Mouse (Mus musculus) limb, embryonic 13.5 days (tissue): ENCODE results near the gene Olfr476. TPM values are rescaled to one million over a fixed set of nuclear protein-coding genes. Genes with fewer than 3 reads are reported as not detected.
"Not testable (repeated sequence)": the region's sequence is repeated elsewhere in the genome, so short reads cannot be mapped to it uniquely, and the experiment has no call there.

ENCODE experiments used
- ATAC-seq: fragments of 200-750 bp; cut with Nextera tagmentation; 2 replicates; pipeline ENCODE4 v1.8.0; 2017; ENCODE audit warnings: low read depth, moderate number of reproducible peaks, moderate TSS enrichment; ENCODE audit not compliant: low FRiP score
- H3K27ac ChIP-seq: fragments of 300-500 bp; sonication (generic); 2 replicates; pipeline ENCODE4 v1.5.1; 2015; ENCODE audit warnings: inconsistent platforms, mild to moderate bottlenecking, moderate library complexity
- H3K27me3 ChIP-seq: fragments of 300-500 bp; sonication (generic); 2 replicates; pipeline ENCODE4 v1.6.1; 2015; ENCODE audit warnings: mild to moderate bottlenecking, inconsistent platforms
- H3K36me3 ChIP-seq: fragments of 300-500 bp; sonication (generic); 2 replicates; pipeline ENCODE4 v1.6.1; 2015; ENCODE audit warnings: inconsistent platforms, mild to moderate bottlenecking, moderate library complexity
- H3K4me1 ChIP-seq: fragments of 300-500 bp; sonication (generic); 2 replicates; pipeline ENCODE4 v1.6.1; 2015; ENCODE audit warnings: inconsistent platforms
- H3K4me2 ChIP-seq: fragments of 300-500 bp; sonication (generic); replicated peaks from 2 replicates; pipeline ENCODE4 v1.6.1; 2015; ENCODE audit warnings: inconsistent platforms, mild to moderate bottlenecking, moderate library complexity
- H3K4me3 ChIP-seq: fragments of 300-500 bp; sonication (generic); 2 replicates; pipeline ENCODE4 v1.5.1; 2015; ENCODE audit warnings: moderate library complexity, mild to moderate bottlenecking, inconsistent platforms
- H3K9ac ChIP-seq: fragments of 300-500 bp; sonication (generic); 2 replicates; pipeline ENCODE4 v1.6.1; 2015; ENCODE audit warnings: mild to moderate bottlenecking, inconsistent platforms
- H3K9me3 ChIP-seq: fragments of 300-500 bp; sonication (generic); 2 replicates; pipeline ENCODE4 v1.6.1; 2016; ENCODE audit warnings: inconsistent platforms
- WGBS: fragments of 180-500 bp; shearing (Covaris S2); methylation state at CpG from one replicate; pipeline ENCODE4 v1.1.7; 2015; 5-methylcytosine and 5-hydroxymethylcytosine counted together
- polyA plus RNA-seq: library from polyadenylated mRNA; unstranded; fragments of >200 nt; fragmentation: Nextera tagmentation; extraction: Ambion mirVana; gene quantifications from 2 replicates; pipeline ENCODE4 v1.2.1, GENCODE M21; 2015

Olfr476 gene
- not detected in 2 replicates for polyA plus RNA-seq

- Histone ChIP-seq H3K4me3 (no peak within 1 kb of the TSS), H3K4me1 (no peaks in the 10 kb centered on the region), H3K9ac (no peak within 1 kb of the TSS), H3K4me2 (no peak within 1 kb of the TSS), H3K9me3 (no peaks in the 10 kb centered on the region), H3K27ac (no peak within 1 kb of the TSS), H3K36me3 (no peaks in the 10 kb centered on the region), H3K27me3 (no peaks in the 10 kb centered on the region)
- WGBS = 45% methylated on average over 1 of the region's 1 CpGs
- no peak for ATAC-seq
These were observed at the start of gene Olfr476 for GRCm38 (mm10) chr7:107964503-107964902. Gene Olfr476 (plus strand): TSS chr7:107964803.

GRCm38 (mm10) chr7:107930146-107930545 is 34.5 kb upstream of the Olfr476 start, which contains the start of gene Olfr473:
Gene Olfr473 (plus strand): TSS chr7:107930446.
- no peaks in the 10 kb centered on the region for H3K9me3 ChIP-seq
- H3K9ac ChIP-seq = no peak within 1 kb of the TSS
- H3K27ac ChIP-seq = no peak within 1 kb of the TSS
- no peaks in the 10 kb centered on the region for H3K36me3 ChIP-seq
- ATAC-seq = no peak
- no peaks in the 10 kb centered on the region for H3K4me1 ChIP-seq
- 92% methylated on average over 1 of the region's 1 CpGs for WGBS
- H3K27me3 ChIP-seq = no peaks in the 10 kb centered on the region
- H3K4me3 ChIP-seq = no peak within 1 kb of the TSS
- H3K4me2 ChIP-seq = no peak within 1 kb of the TSS

GRCm38 (mm10) chr7:107952539-107952938 is 12.1 kb upstream of the Olfr476 start:
- not testable (repeated sequence) for H3K27ac ChIP-seq, H3K9ac ChIP-seq, H3K4me3 ChIP-seq, H3K4me1 ChIP-seq, H3K4me2 ChIP-seq, ATAC-seq, H3K36me3 ChIP-seq, H3K9me3 ChIP-seq, H3K27me3 ChIP-seq
- 96% methylated on average over 12 of the region's 12 CpGs for WGBS

- ATAC-seq = no peak
- 74% methylated on average over 1 of the region's 1 CpGs for WGBS
- Histone ChIP-seq H3K9me3 (no peaks in the 10 kb centered on the region), H3K4me3 (no peak within 1 kb of the TSS), H3K9ac (no peak within 1 kb of the TSS), H3K36me3 (no peaks in the 10 kb centered on the region), H3K4me2 (no peak within 1 kb of the TSS), H3K4me1 (no peaks in the 10 kb centered on the region), H3K27ac (no peak within 1 kb of the TSS), H3K27me3 (no peaks in the 10 kb centered on the region)
These were observed 10.3 kb upstream of the Olfr476 start, which contains the start of gene Olfr474 for GRCm38 (mm10) chr7:107954343-107954742. Gene Olfr474 (plus strand): TSS chr7:107954643.

- no peaks in the 10 kb centered on the region for H3K9me3 ChIP-seq
- no peak within 1 kb of the TSS for H3K4me3 ChIP-seq
- no peak within 1 kb of the TSS for H3K4me2 ChIP-seq
- H3K9ac ChIP-seq = no peak within 1 kb of the TSS
- WGBS = 78% methylated on average over 2 of the region's 2 CpGs
- H3K27me3 ChIP-seq = no peaks in the 10 kb centered on the region
- no peaks in the 10 kb centered on the region for H3K4me1 ChIP-seq
- H3K27ac ChIP-seq = no peak within 1 kb of the TSS
- no peaks in the 10 kb centered on the region for H3K36me3 ChIP-seq
- no peak for ATAC-seq
These were observed 21.8 kb downstream of the Olfr476 start, which contains the start of gene Olfr477 for GRCm38 (mm10) chr7:107986393-107986792. Gene Olfr477 (plus strand): TSS chr7:107986693.

GRCm38 (mm10) chr7:108014256-108014655 is 49.7 kb downstream of the Olfr476 start:
- not testable (repeated sequence) for H3K9me3 ChIP-seq, H3K4me1 ChIP-seq, H3K4me3 ChIP-seq, H3K36me3 ChIP-seq, H3K4me2 ChIP-seq, H3K27ac ChIP-seq, H3K9ac ChIP-seq, H3K27me3 ChIP-seq, ATAC-seq

Other genes with a start within 250 kb of the Olfr476 start
- 0.27 and 0.41 TPM in 2 replicates for gene Cyb5r2, start 206.8 kb upstream of the Olfr476 start, polyA plus RNA-seq
- gene Ovch2, start 163.6 kb upstream of the Olfr476 start, polyA plus RNA-seq = not detected in 2 replicates
- gene Olfr467, start 152.5 kb upstream of the Olfr476 start, polyA plus RNA-seq = not detected in 2 replicates
- gene Olfr469, start 139.3 kb upstream of the Olfr476 start, polyA plus RNA-seq = not detected in 2 replicates
- gene Olfr470, start 117.3 kb upstream of the Olfr476 start, polyA plus RNA-seq = not detected in 2 replicates
- not detected in 2 replicates for gene Olfr472, start 66.9 kb upstream of the Olfr476 start, polyA plus RNA-seq
- not detected in 2 replicates for gene Olfr473, start 34.4 kb upstream of the Olfr476 start, polyA plus RNA-seq
- not detected in 2 replicates for gene Olfr474, start 10.2 kb upstream of the Olfr476 start, polyA plus RNA-seq
- gene Olfr477, start 21.9 kb downstream of the Olfr476 start, polyA plus RNA-seq = not detected in 2 replicates
- gene Olfr478, start 69.2 kb downstream of the Olfr476 start, polyA plus RNA-seq = not detected in 2 replicates
- not detected in 2 replicates for gene Olfr479, start 85.9 kb downstream of the Olfr476 start, polyA plus RNA-seq
- not detected in 2 replicates for gene Olfr480, start 102.5 kb downstream of the Olfr476 start, polyA plus RNA-seq
- not detected in 2 replicates for gene Olfr481, start 115.1 kb downstream of the Olfr476 start, polyA plus RNA-seq
- 0.14 TPM in 1 of 2 replicates, not detected in the other for gene Olfr482, start 132.8 kb downstream of the Olfr476 start, polyA plus RNA-seq
- gene Olfr483, start 136.0 kb downstream of the Olfr476 start, polyA plus RNA-seq = not detected in 2 replicates
- not detected in 2 replicates for gene Olfr484, start 162.6 kb downstream of the Olfr476 start, polyA plus RNA-seq
- not detected in 2 replicates for gene Olfr485, start 195.1 kb downstream of the Olfr476 start, polyA plus RNA-seq
- not detected in 2 replicates for gene Olfr486, start 207.9 kb downstream of the Olfr476 start, polyA plus RNA-seq
- gene Olfr487, start 249.8 kb downstream of the Olfr476 start, polyA plus RNA-seq = not detected in 2 replicates